14 mouse cellular contexts compared by ENCODE assay signal in genomic region chr6:114904818-114905217, GRCm38 (mm10).
"Had no signal": no experiment of that assay in that cellular context is flagged by ENCODE, and none has a peak within 500 bp of the region (broad histone marks: within the 10 kb centered on the region; RNA-seq: fewer than 3 reads in every experiment).

No protein-coding gene starts in this region.

- ATAC-seq: midbrain, embryonic 15.5 days had no signal

- H3K36me3 ChIP-seq: midbrain, embryonic 12.5 days; midbrain, embryonic 15.5 days; stomach, embryonic 15.5 days had no signal

- H3K27ac ChIP-seq: kidney, embryonic 15.5 days; liver, embryonic 13.5 days; macrophage; midbrain, embryonic 12.5 days; midbrain, embryonic 15.5 days; stomach, embryonic 15.5 days had no signal

- H3K27me3 ChIP-seq: kidney, embryonic 15.5 days; liver, embryonic 13.5 days; midbrain, embryonic 12.5 days; midbrain, embryonic 15.5 days; stomach, embryonic 15.5 days had no signal

- H3K4me2 ChIP-seq: kidney, embryonic 15.5 days; liver, embryonic 13.5 days; midbrain, embryonic 12.5 days; midbrain, embryonic 15.5 days; stomach, embryonic 15.5 days had no signal

- H3K9ac ChIP-seq: kidney, embryonic 15.5 days; liver, embryonic 13.5 days; midbrain, embryonic 12.5 days; midbrain, embryonic 15.5 days; stomach, embryonic 15.5 days had no signal

- H3K9me3 ChIP-seq: kidney, embryonic 15.5 days; liver, embryonic 13.5 days; midbrain, embryonic 12.5 days; midbrain, embryonic 15.5 days; stomach, embryonic 15.5 days had no signal

- DNase-seq: kidney, adult 11 months; kidney, adult 8-10 months; kidney, postnatal 14 days; layer of hippocampus, adult 9-11 months; liver, embryonic 13.5 days; lung, adult 2 months; lung, postnatal 14 days; thymus, postnatal 25 days had no signal

- H3K4me3 ChIP-seq: kidney, embryonic 15.5 days; layer of hippocampus, adult 2 months; liver, embryonic 13.5 days; midbrain, embryonic 12.5 days; midbrain, embryonic 15.5 days; stomach, embryonic 15.5 days had no signal
